Mouse (Mus musculus): Measurements from ENCODE around the gene Zfp866. TPM values are rescaled to one million over a fixed set of nuclear protein-coding genes. Genes with fewer than 3 reads are reported as not detected.

The Zfp866 gene
- polyA plus RNA-seq, 1 experiment from 2014 or later: 42.7 TPM

DNA sequence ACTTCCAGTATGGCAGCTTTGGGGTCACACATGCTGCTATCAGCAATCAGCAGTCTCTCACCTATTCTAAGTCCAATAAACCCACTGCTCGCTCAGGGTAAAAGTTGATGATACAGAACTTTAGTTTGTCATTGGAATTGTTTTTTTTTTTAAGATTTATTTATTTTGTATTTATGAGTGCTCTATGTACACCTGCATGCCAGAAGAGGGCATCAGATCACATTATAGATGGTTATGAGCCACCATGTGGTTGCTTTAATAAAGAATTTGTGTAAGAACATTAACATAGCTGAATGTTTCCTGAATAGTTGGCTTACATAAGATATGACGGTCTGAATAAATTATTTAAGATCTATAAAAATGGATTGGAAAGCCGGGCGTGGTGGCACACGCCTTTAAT is 32.7 kb downstream of the Zfp866 start:
- Histone ChIP-seq H3K9me3 (replicated peaks) (no peaks in the 10 kb centered on the region), H3K4me2 (replicated peaks) (no peak overlapping the region), H3K9ac (no peak overlapping the region), H3K27me3 (no peaks in the 10 kb centered on the region), H3K4me3 (no peak overlapping the region), H3K27ac (no peak overlapping the region), H3K4me1 (no peaks in the 10 kb centered on the region), H3K36me3 (peaks cover 45% of the 10 kb centered on the region)
- no peak for ATAC-seq (ENCODE audit: low FRiP score)
- 95% methylated on average over 5 of the region's 5 CpGs for WGBS

DNA sequence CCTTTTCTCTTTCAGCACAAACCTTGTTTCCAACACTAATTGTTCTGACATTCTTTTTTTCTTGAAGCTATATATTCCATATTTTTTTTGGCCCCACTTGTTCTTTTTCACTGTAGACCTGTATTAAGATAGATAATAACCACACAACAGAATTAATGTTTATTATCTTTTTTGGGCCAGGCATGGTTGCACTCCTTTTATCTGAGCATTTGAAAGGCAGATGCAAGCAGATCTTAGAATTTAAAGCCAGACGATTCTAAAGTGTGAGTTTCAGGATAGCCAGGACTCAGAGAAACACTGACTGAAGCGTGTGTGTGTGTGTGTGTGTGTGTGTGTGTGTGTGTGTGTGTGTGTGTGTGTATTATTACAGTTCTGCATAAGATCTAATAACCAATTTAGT is 38.5 kb downstream of the Zfp866 start:
- Histone ChIP-seq H3K4me2 (replicated peaks) (no peak overlapping the region), H3K36me3 (peaks cover 8% of the 10 kb centered on the region), H3K9ac (no peak overlapping the region), H3K27me3 (no peaks in the 10 kb centered on the region), H3K4me1 (peaks cover 9% of the 10 kb centered on the region), H3K4me3 (no peak overlapping the region), H3K27ac (no peak overlapping the region), H3K9me3 (replicated peaks) (no peaks in the 10 kb centered on the region)
- WGBS: 87% methylated on average over 2 of the region's 2 CpGs
- ATAC-seq (ENCODE audit: low FRiP score): no peak

DNA sequence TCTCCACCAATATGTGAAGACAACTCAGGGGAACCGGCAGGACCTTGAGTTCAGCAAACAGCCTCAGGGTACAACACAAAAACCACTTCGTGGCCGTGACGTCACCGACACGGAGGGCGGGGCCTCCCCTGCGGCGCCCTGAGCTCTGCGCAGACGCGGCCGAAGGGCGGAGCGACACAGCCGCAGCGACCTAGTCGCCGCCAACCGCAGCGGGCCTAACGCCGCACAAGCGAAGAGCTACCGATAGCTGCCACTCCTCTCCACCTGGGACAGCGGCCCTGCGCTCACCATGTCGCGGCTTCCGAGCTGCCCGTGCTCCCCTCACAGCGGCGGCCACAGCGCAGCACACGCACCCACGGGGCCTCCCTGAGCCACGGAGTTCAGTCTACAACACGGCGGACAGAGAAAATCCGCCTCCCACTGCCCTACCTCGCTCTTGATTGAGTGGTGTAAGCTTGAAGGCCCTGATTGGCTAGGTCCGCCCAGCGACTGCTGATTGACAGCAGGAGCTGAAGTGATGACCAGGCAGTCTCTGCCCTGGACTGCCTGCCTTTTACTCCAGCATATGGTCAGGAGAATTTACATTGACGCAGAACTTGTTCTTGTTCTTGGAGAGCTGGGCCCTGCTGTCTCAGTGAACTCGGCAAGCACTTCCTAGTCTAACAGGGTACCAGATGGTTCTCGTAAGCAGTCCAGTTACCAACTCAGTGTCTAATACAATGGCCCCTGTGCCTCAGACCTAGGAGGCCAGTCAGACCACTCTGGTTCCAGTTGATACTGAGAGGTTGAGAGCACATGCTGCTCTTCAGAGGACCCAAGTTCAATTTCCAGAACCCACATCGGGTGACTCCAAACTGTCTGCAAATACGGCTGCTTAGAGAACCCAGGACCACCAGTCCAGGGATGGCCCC is 41.2 kb downstream of the Zfp866 start, which contains the start of gene Zfp963:
Gene Zfp963, minus strand, starts transcription at position 427 of the 911 bp plus-strand sequence.
- H3K9me3 ChIP-seq (replicated peaks): no peaks in the 10 kb centered on the region
- H3K4me3 ChIP-seq: peak within 1 kb of the TSS; percentile 72
- no peaks in the 10 kb centered on the region; the same call in 1 of the 2 replicates for H3K36me3 ChIP-seq
- peaks cover 9% of the 10 kb centered on the region for H3K4me1 ChIP-seq
- H3K4me2 ChIP-seq (replicated peaks): peak within 1 kb of the TSS; percentile 45
- no peaks in the 10 kb centered on the region for H3K27me3 ChIP-seq
- 3% methylated on average over 48 of the region's 48 CpGs for WGBS
- H3K27ac ChIP-seq: peak within 1 kb of the TSS; percentile 99
- peak within 1 kb of the TSS; percentile 89 for H3K9ac ChIP-seq
- ATAC-seq (ENCODE audit: low FRiP score): peak; percentile 99

DNA sequence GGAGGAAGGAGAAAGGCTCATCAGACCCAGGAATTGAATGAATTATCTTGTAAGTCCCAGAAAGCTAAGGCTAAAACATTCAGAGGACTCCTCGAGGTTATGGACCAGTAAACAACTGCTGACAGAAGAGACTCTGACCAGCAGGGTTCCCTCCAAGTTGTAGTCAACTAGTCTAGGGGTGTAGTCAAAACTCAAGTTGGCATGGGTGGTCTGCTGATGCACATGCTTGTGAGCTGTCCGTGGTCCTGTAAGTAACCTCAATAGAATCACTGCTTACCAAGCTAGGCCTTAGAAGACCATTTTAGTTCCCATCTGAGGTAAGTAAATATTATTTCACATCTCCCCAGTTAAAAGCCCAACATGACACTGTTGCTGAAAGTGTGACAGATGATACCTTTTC is 49.7 kb downstream of the Zfp866 start:
- no peaks in the 10 kb centered on the region for H3K4me1 ChIP-seq
- ATAC-seq (ENCODE audit: low FRiP score): no peak
- no peak overlapping the region for H3K9ac ChIP-seq
- no peaks in the 10 kb centered on the region for H3K27me3 ChIP-seq
- H3K27ac ChIP-seq: no peak overlapping the region
- no peak overlapping the region for H3K4me3 ChIP-seq
- peaks cover 19% of the 10 kb centered on the region for H3K36me3 ChIP-seq
- WGBS: 86% methylated on average over 2 of the region's 2 CpGs
- H3K4me2 ChIP-seq (replicated peaks): no peak overlapping the region
- no peaks in the 10 kb centered on the region for H3K9me3 ChIP-seq (replicated peaks)

DNA sequence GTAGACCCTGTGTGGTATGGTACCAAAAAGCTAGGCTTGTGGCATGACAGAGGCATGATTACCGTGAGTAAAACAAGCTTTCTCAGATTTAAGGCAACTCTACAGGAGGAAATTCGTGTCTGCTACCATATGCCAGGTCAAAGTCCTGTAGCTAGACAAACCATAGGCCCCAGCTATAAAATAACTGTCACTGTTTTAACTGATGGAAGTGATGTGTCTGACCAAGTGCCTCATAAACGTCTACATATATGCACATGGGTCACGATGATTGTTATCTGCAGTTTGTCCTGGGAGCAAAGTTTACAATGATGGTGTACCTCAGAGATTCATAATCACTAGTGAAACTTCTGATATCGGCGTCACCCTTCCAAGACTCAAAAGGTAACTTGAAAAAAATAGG is 50.2 kb downstream of the Zfp866 start:
- Histone ChIP-seq H3K4me2 (replicated peaks) (no peak overlapping the region), H3K4me3 (no peak overlapping the region), H3K9ac (no peak overlapping the region), H3K27ac (no peak overlapping the region), H3K36me3 (peaks cover 19% of the 10 kb centered on the region), H3K27me3 (no peaks in the 10 kb centered on the region), H3K9me3 (replicated peaks) (no peaks in the 10 kb centered on the region), H3K4me1 (no peaks in the 10 kb centered on the region)
- ATAC-seq (ENCODE audit: low FRiP score): no peak
- WGBS: 89% methylated on average over 6 of the region's 6 CpGs

DNA sequence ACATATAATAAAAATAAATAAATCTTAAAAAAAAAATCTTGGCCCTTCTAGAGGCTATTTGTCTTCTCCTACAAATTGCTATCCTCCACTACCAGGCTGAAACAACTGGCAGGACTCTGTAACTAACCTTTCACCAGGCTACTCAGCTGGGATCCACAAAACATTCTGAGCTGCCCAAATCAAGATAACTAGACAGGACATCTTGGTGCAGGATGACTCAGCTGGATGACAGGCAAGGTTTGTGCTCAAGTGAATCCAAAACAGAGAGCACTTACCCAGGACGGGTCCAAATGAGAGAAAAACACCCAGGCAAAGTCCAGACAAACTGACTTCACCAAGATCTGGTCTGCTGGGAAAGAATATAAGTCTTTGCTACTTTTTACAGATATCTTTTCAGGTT is 55.5 kb downstream of the Zfp866 start:
- Histone ChIP-seq H3K4me2 (replicated peaks) (no peak overlapping the region), H3K27me3 (no peaks in the 10 kb centered on the region), H3K36me3 (no peaks in the 10 kb centered on the region), H3K9ac (no peak overlapping the region), H3K4me3 (no peak overlapping the region), H3K27ac (no peak overlapping the region), H3K4me1 (no peaks in the 10 kb centered on the region), H3K9me3 (replicated peaks) (no peaks in the 10 kb centered on the region)
- WGBS: 80% methylated on average over 1 of the region's 1 CpGs
- no peak for ATAC-seq (ENCODE audit: low FRiP score)

DNA sequence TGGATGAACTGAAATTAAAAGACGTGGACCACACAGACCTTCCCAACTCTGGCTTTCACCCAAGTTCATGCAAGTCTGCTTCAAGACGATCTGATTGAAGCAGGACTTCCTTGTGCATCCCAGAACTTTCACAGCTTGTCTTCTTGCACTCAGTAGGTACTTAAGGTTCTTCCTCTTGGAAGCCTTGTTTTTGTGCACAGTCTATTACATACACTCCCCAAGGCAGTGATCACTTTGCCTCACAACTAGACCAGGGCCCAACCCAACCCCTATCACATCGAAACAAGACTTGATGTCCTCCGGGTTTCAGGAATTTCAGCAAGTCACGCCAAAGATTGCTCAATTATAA is 73.8 kb downstream of the Zfp866 start:
- H3K36me3 ChIP-seq: 0 out of 2 replicates have a peak, but pooled peaks cover 5% of the 10 kb centered on the region
- H3K4me1 ChIP-seq: peaks cover 14% of the 10 kb centered on the region
- 0 out of 2 replicates have a peak overlapping the region, but pooled peaks have one; percentile 32 for H3K9ac ChIP-seq
- no peaks in the 10 kb centered on the region for H3K9me3 ChIP-seq (replicated peaks)
- peak overlapping the region; percentile 51 for H3K4me2 ChIP-seq (replicated peaks)
- WGBS: 45% methylated on average over 5 of the region's 5 CpGs
- H3K4me3 ChIP-seq: peak overlapping the region; percentile 93
- peak overlapping the region; percentile 64; the same call in 1 of the 2 replicates for H3K27ac ChIP-seq
- H3K27me3 ChIP-seq: no peaks in the 10 kb centered on the region
- peak; percentile 57 for ATAC-seq (ENCODE audit: low FRiP score)

DNA sequence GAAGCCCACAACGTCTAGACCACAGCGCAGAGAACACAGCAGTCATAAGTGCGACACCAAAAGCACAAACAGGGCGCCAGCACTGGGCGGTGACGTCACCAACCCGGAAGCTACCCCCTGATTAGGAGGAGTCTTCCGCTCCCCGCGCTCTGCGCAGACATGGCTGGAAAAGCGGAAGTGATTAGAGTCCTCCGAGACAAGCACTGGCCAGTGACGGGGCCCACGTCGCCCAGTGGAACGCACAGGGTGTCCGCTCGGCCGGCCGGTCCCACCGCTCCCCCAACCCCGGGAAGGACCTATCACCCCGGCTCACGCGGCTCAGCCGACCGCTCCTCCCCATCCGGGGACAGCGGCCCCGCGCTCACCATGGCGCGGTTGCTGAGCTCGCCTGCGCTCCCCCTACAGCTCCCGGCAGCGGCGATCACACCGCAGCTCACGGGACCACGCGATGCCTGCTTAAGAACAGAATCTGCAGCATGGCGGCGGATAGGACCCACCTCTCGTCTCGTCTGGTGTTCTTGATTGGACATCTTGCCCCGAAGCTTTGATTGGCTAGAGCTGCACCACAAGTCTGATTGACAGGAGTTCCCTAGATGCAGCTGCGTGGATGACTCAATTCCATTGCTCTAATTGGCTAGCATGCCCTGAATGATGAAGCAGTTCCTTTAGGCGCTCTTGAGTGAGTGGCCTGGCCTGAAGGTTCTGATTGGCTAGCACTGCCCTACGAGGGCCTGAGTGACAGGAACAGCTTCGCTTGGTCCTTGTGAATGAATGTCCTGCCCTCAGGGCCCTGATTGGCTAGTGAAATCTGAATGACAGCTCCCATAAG is 74.4 kb downstream of the Zfp866 start:
- peak overlapping the region; percentile 52 for H3K4me2 ChIP-seq (replicated peaks)
- H3K4me1 ChIP-seq: peaks cover 14% of the 10 kb centered on the region
- no peaks in the 10 kb centered on the region for H3K9me3 ChIP-seq (replicated peaks)
- ATAC-seq (ENCODE audit: low FRiP score): peak; percentile 100
- no peaks in the 10 kb centered on the region for H3K27me3 ChIP-seq
- H3K9ac ChIP-seq: peak overlapping the region; percentile 96
- H3K4me3 ChIP-seq: peak overlapping the region; percentile 93
- peak overlapping the region; percentile 100 for H3K27ac ChIP-seq
- under 1% methylated on average over 48 of the region's 52 CpGs for WGBS
- H3K36me3 ChIP-seq: 0 out of 2 replicates have a peak, but pooled peaks cover 5% of the 10 kb centered on the region

DNA sequence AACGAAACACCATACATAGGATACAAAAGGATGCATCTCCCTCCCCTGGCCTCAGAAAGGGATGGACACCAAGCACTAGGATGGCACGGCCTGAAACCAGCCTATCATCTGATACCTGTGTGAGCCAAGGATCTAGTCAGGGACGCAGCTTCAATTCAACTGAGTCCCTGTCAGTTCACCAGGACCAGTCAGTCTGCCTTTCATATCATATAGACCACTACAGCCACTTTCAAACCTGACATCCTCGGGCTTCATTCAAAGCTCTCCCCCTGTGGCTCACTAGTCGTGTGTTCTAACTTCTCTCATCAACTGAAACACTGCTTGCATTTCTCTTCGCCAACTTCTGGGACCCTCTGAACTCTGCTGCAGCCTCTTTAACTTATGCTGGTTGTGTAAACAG is 75.6 kb downstream of the Zfp866 start:
- WGBS: 86% methylated on average over 6 of the region's 6 CpGs
- Histone ChIP-seq H3K36me3 (peaks cover 7% of the 10 kb centered on the region; the same call in 1 of the 2 replicates), H3K27ac (no peak overlapping the region), H3K4me3 (peak overlapping the region; percentile 93; the same call in 1 of the 2 replicates), H3K27me3 (no peaks in the 10 kb centered on the region), H3K9ac (peak overlapping the region; percentile 49), H3K9me3 (replicated peaks) (no peaks in the 10 kb centered on the region), H3K4me2 (replicated peaks) (peak overlapping the region; percentile 52), H3K4me1 (peaks cover 14% of the 10 kb centered on the region)
- ATAC-seq (ENCODE audit: low FRiP score): no peak

DNA sequence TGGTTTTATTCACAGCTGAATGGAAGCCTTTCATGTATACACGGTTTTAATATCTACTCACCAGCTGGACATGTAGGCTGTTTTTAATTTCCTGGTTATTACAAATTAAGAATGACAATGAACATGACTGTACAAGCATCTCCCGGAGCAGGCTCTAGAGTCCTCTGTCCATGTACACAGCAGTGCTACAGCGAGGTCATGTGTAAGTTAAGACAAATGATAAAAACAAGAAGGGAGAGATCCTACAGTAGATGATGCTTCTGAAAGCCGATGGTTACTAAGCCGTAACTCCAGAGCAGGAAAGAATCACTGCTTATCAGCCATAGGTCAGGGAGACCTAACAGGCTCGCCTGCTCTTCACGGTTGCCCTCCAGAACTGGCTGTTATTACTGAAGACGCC is 77.5 kb downstream of the Zfp866 start:
- Histone ChIP-seq H3K4me2 (replicated peaks) (no peak overlapping the region), H3K9me3 (replicated peaks) (no peaks in the 10 kb centered on the region), H3K36me3 (peaks cover 24% of the 10 kb centered on the region), H3K27ac (no peak overlapping the region), H3K27me3 (no peaks in the 10 kb centered on the region), H3K4me3 (no peak overlapping the region), H3K4me1 (peaks cover 14% of the 10 kb centered on the region), H3K9ac (no peak overlapping the region)
- WGBS: 90% methylated on average over 8 of the region's 8 CpGs
- ATAC-seq (ENCODE audit: low FRiP score): no peak
